Mouse (Mus musculus): ENCODE data around the gene Map3k14.

DNA sequence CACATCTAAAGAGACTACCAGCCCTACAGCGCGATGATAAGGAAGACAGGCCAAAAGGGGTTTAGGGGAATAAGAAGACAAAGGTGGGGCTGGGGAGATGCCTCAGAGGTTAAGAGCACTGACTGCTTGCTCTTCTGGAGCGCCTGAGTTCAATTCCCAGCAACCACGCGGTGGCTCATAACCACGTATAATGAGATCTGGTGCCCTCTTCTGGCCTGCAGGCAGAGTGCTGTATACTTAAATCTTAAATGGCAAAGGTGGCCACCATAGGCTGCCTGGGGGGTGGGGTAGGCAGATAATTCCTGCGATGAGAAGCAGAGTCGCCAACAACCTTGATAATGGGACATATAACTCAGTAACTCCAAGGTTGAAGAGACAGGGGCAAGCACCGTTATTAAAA lies 29.5 kb downstream of the Map3k14 start:
- TF ChIP-seq CTCF (IDR thresholded peaks at IDR 0.05; ENCODE audit: extremely low read depth, insufficient read length, insufficient replicate concordance, low read depth, low read length) = peak; percentile 24; the same call in 1 of the 2 replicates
- TF ChIP-seq POLR2A (IDR thresholded peaks at IDR 0.05; ENCODE audit: low read depth, low read length) = no peak

Data from small intestine, adult 2 months (tissue).